Mouse (Mus musculus): ENCODE measurements around the gene Tcf3.

DNA sequence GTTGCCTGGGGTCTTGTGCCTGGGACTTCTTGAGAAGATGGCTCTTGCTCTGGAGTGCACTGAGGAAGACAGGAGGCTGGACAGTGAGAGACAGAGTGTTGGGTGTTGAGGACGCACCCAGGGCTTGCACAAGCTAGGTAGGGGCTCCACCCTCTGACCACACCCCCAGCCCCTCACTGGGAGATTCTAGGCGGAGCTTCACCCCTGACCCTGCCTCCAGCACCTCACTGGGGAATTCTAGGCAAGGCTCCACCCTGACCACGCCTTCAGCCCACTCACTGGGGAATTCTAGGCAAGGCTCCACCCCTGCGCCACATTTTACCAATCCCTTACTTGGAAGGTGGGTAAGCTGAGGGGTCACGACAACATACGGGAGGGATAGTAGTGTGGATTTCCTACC, 17.2 kb upstream of the Tcf3 start:
- TF ChIP-seq POLR2A (IDR thresholded peaks at IDR 0.05; ENCODE audit: control insufficient read depth in 1 of 2, insufficient read depth in 1 of 2, low read depth in 1 of 2, low read length in 2 of 2, poor library complexity in 1 of 2) (no peak), ZC3H11A (IDR thresholded peaks at IDR 0.05; ENCODE audit: low read depth, low read length) (no peak), ETS1 (IDR thresholded peaks at IDR 0.05; ENCODE audit: low read depth, low read length) (no peak), CTCF (IDR thresholded peaks at IDR 0.05 in 2 of 3, conservative IDR thresholded peaks at IDR 0.05 in 1 of 3; ENCODE audit: control insufficient read depth in 1 of 3, insufficient read depth in 1 of 3, low read depth in 2 of 3, low read length in 3 of 3, poor library complexity in 1 of 3, severe bottlenecking in 1 of 3) (no peak), USF1 (IDR thresholded peaks at IDR 0.05; ENCODE audit: low read depth, low read length) (no peak), ZKSCAN1 (IDR thresholded peaks at IDR 0.05; ENCODE audit: low read depth, low read length) (no peak), NELFE (IDR thresholded peaks at IDR 0.05; ENCODE audit: low read depth, low read length) (no peak), ZMIZ1 (IDR thresholded peaks at IDR 0.05; ENCODE audit: low read depth, low read length) (no peak), POLR2AphosphoS5 (IDR thresholded peaks at IDR 0.05; ENCODE audit: borderline replicate concordance, low read depth, low read length) (no peak), HCFC1 (IDR thresholded peaks at IDR 0.05; ENCODE audit: low read depth, low read length) (no peak), USF2 (IDR thresholded peaks at IDR 0.05; ENCODE audit: borderline replicate concordance in 1 of 2, insufficient read depth in 1 of 2, low read depth in 1 of 2, low read length in 2 of 2) (no peak)
